Mouse (Mus musculus) spleen, adult 2 months (tissue): ENCODE data around the gene Rai1.

Source experiments
- CTCF ChIP-seq: fragments of 200-500 bp; IDR thresholded peaks from 2 replicates; pipeline ENCODE4 v1.5.1; 2011; ENCODE audit warnings: mild to moderate bottlenecking, inconsistent platforms; ENCODE audit not compliant: insufficient read depth, insufficient read length, insufficient replicate concordance; ENCODE audit errors: extremely low read depth
- POLR2A ChIP-seq: fragments of 200-500 bp; IDR thresholded peaks from 2 replicates; pipeline ENCODE4 v1.6.1; 2011; ENCODE audit warnings: low read depth, low read length, inconsistent platforms

DNA sequence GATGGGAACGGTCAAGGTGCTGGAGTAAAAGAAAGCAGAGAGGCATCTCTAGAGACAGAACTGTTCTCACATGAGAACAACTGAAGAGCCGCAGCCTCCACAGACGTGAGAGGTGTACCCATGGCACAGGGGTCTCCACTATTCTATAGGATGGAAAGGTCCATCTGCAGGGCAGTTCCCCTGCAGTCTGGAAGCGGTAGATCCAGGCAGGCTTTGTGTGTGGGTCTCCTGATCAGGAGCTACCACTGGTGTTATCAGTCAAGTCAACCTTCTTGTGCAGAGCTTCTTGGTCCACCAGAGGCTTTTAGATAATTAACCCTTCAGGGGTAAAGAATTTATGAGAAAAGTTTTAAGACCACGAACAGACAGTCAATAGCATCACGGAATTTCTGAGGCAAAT lies 48.3 kb upstream of the Rai1 start:
- no peak for TF ChIP-seq CTCF
- no peak for TF ChIP-seq POLR2A
